Mouse (Mus musculus) spleen, adult 2 months (tissue): Measurements from ENCODE around the gene Pigo. TPM values are rescaled to one million over a fixed set of nuclear protein-coding genes. Genes with fewer than 3 reads are reported as not detected.
A peak's percentile ranks its signal among the peaks of the same experiment; 100 is the strongest.

Experiments
- DNase-seq, 2 experiments: peaks; one replicate each; pipeline versions ENCODE4 v3.0.0 to v3.0.0-alpha.2; 2012 to 2021; ENCODE audit warnings: low spot score in 2 of 2, low read depth in 1 of 2
- H3K27ac ChIP-seq: fragments of 200-500 bp; 2 replicates; pipeline ENCODE4 v1.5.1; 2012; ENCODE audit warnings: low read length, inconsistent platforms; ENCODE audit not compliant: insufficient read depth
- H3K27me3 ChIP-seq: fragments of 200-500 bp; 2 replicates; pipeline ENCODE4 v1.6.1; 2012; ENCODE audit warnings: mild to moderate bottlenecking, moderate library complexity, low read length, inconsistent platforms; ENCODE audit not compliant: control insufficient read depth, insufficient read depth
- H3K36me3 ChIP-seq: fragments of 200-500 bp; 2 replicates; pipeline ENCODE4 v1.6.1; 2012; ENCODE audit warnings: mild to moderate bottlenecking, low read length, inconsistent platforms; ENCODE audit not compliant: control insufficient read depth, insufficient read depth
- H3K4me1 ChIP-seq: fragments of 200-500 bp; 2 replicates; pipeline ENCODE4 v1.6.1; 2011; ENCODE audit warnings: inconsistent platforms; ENCODE audit not compliant: control insufficient read depth, insufficient read depth, insufficient read length
- H3K4me3 ChIP-seq: fragments of 200-500 bp; 2 replicates; pipeline ENCODE4 v1.5.1; 2011; ENCODE audit warnings: mild to moderate bottlenecking, inconsistent platforms; ENCODE audit not compliant: insufficient read depth, insufficient read length; ENCODE audit errors: extremely low read depth
- CTCF ChIP-seq: fragments of 200-500 bp; IDR thresholded peaks from 2 replicates; pipeline ENCODE4 v1.5.1; 2011; ENCODE audit warnings: mild to moderate bottlenecking, inconsistent platforms; ENCODE audit not compliant: insufficient read depth, insufficient read length, insufficient replicate concordance; ENCODE audit errors: extremely low read depth
- POLR2A ChIP-seq: fragments of 200-500 bp; IDR thresholded peaks from 2 replicates; pipeline ENCODE4 v1.6.1; 2011; ENCODE audit warnings: low read depth, low read length, inconsistent platforms
- WGBS: fragments of 180-500 bp; shearing (Covaris S2); methylation state at CpG from one replicate; pipeline ENCODE4 v1.1.7; 2018; 5-methylcytosine and 5-hydroxymethylcytosine counted together
- polyA plus RNA-seq: library from polyadenylated mRNA; depleted of rRNA; stranded (reverse); fragments of >200 nt; gene quantifications from 2 replicates; pipeline ENCODE4 v1.2.3, GENCODE M21; 2012

The Pigo gene
- polyA plus RNA-seq, 1 experiment: 25.2 TPM

DNA sequence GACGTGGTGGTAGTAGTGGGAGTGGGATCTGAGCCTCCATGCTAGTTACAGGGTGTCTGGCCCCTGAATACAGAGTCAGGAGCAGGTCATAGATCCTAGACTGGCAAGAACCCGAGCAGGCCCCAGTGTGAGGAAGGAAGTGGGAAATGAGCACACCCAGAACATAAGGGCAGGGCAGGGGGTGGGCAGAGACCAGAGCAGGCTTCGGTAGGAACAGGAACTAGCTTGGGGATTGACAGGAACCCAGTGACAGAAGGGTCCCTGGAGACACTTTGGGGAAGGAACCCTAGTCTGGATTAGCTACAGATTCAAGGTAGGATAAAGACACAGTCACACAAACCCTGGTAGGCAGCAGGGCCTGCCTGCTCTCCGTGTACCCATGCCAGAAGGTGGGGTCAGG is 19.1 kb upstream of the Pigo start:
- Histone ChIP-seq H3K4me1 (peaks cover 25% of the 10 kb centered on the region), H3K4me3 (no peak overlapping the region), H3K27ac (peak overlapping the region; percentile 80), H3K27me3 (no peaks in the 10 kb centered on the region), H3K36me3 (no peaks in the 10 kb centered on the region)
- TF ChIP-seq CTCF (no peak), POLR2A (no peak)
- peak in 1 of 2 experiments; percentile 49 for DNase-seq
- WGBS: 6% methylated on average over 4 of the region's 4 CpGs

- H3K36me3 ChIP-seq: no peaks in the 10 kb centered on the region
- H3K4me3 ChIP-seq: peak overlapping the region; percentile 11; the same call in 1 of the 2 replicates
- WGBS: 16% methylated on average over 7 of the region's 7 CpGs
- peak overlapping the region; percentile 80 for H3K27ac ChIP-seq
- peak; percentile 79 to 84 for DNase-seq
- H3K4me1 ChIP-seq: peaks cover 33% of the 10 kb centered on the region
- H3K27me3 ChIP-seq: no peaks in the 10 kb centered on the region
- no peak for TF ChIP-seq CTCF
- no peak for TF ChIP-seq POLR2A
These were observed 18.2 kb upstream of the Pigo start for GRCm38 (mm10) chr4:43043644-43044357.

GRCm38 (mm10) chr4:43040881-43041547 is 15.4 kb upstream of the Pigo start:
- 0 out of 2 replicates have a peak overlapping the region, but pooled peaks have one; percentile 25 for H3K27ac ChIP-seq
- peaks cover 35% of the 10 kb centered on the region for H3K4me1 ChIP-seq
- no peak overlapping the region for H3K4me3 ChIP-seq
- no peak for DNase-seq
- no peak for TF ChIP-seq POLR2A
- TF ChIP-seq CTCF: no peak
- WGBS: 78% methylated on average over 9 of the region's 9 CpGs
- peaks cover 1% of the 10 kb centered on the region; the same call in 1 of the 2 replicates for H3K36me3 ChIP-seq
- H3K27me3 ChIP-seq: no peaks in the 10 kb centered on the region

GRCm38 (mm10) chr4:43040114-43040572 is 14.5 kb upstream of the Pigo start:
- peaks cover 30% of the 10 kb centered on the region for H3K4me1 ChIP-seq
- DNase-seq: peak; percentile 91 to 95
- peak overlapping the region; percentile 54 for H3K27ac ChIP-seq
- TF ChIP-seq CTCF: no peak
- peak; percentile 68 for TF ChIP-seq POLR2A
- peak overlapping the region; percentile 63 for H3K4me3 ChIP-seq
- H3K36me3 ChIP-seq: peaks cover 1% of the 10 kb centered on the region; the same call in 1 of the 2 replicates
- WGBS: under 1% methylated on average over 25 of the region's 25 CpGs
- no peaks in the 10 kb centered on the region for H3K27me3 ChIP-seq

GRCm38 (mm10) chr4:43039609-43040008 is 14.0 kb upstream of the Pigo start:
- H3K4me3 ChIP-seq: peak overlapping the region; percentile 63
- no peak for DNase-seq
- H3K27ac ChIP-seq: peak overlapping the region; percentile 54
- peaks cover 1% of the 10 kb centered on the region; the same call in 1 of the 2 replicates for H3K36me3 ChIP-seq
- H3K4me1 ChIP-seq: peaks cover 25% of the 10 kb centered on the region
- no peaks in the 10 kb centered on the region for H3K27me3 ChIP-seq
- TF ChIP-seq POLR2A (no peak), CTCF (no peak)
- 13% methylated on average over 11 of the region's 11 CpGs for WGBS

DNA sequence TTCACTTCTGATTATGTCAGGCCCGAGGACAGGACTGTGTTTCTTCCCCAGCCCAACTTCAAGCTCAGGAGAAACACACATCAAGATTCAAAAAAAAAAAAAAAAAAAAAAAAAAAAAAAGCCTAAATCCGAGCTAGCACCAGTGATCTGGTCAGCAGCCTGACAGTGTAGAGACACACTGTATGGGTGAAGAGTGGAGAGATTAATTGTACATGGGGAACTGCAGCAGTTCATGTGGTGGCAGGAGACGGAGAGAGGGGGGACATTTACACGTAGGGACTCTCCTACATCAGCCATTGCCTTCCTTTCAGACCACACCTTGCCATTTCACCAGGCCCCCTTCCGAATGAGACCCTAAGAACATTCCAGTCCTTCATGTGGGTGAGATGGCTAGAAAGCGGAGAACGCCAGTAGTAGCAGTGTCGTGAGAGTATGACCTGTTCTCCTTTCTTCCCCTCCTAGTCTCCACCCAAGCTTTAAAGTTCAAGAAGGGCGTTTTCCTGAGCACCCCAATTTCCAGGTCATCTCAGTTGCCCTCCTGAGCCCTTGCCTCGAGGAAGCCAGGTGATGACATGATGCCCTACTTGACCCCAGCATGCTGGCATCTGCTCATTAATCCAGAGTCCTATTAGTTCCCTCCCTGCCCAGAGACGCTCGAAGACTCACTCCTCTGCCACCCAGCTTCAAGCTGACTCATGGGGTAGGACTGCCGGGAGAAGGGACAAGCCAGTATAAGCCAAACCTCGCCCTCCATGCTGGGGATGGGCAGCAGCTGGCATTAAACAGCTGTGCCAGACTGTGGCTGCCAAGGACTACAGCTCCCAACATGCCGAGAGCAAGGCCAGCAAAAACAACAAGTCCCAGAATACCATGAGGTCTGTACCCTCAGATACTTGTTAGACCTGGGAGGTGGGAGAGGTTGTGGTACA is 13.2 kb upstream of the Pigo start:
- H3K4me1 ChIP-seq: peaks cover 18% of the 10 kb centered on the region
- TF ChIP-seq POLR2A (no peak), CTCF (no peak)

More for the DNA sequence above, 13.2 kb upstream of the Pigo start:
- WGBS: 67% methylated on average over 15 of the region's 15 CpGs
- Histone ChIP-seq H3K4me3 (peak overlapping the region; percentile 15; the same call in 1 of the 2 replicates), H3K36me3 (peaks cover 1% of the 10 kb centered on the region; the same call in 1 of the 2 replicates), H3K27ac (peak overlapping the region; percentile 30; the same call in 1 of the 2 replicates), H3K27me3 (no peaks in the 10 kb centered on the region)
- DNase-seq: no peak
